Mouse (Mus musculus) heart, embryonic 15.5 days (tissue): Measurements from ENCODE around the gene Bcas1. TPM values are rescaled to one million over a fixed set of nuclear protein-coding genes. Genes with fewer than 3 reads are reported as not detected.

ENCODE experiments used
- ATAC-seq: fragments of 200-750 bp; cut with Nextera tagmentation; replicated peaks from 2 replicates; pipeline ENCODE4 v1.8.0; 2017; ENCODE audit warnings: low read depth, moderate TSS enrichment; ENCODE audit not compliant: insufficient number of reproducible peaks, insufficient read depth, low FRiP score
- H3K27ac ChIP-seq: fragments of 300-500 bp; sonication (generic); 2 replicates; pipeline ENCODE4 v1.5.1; 2015; ENCODE audit warnings: mild to moderate bottlenecking, inconsistent platforms
- H3K27me3 ChIP-seq: fragments of 300-500 bp; sonication (generic); 2 replicates; pipeline ENCODE4 v1.6.1; 2015; ENCODE audit warnings: inconsistent platforms
- H3K36me3 ChIP-seq: fragments of 300-500 bp; sonication (generic); 2 replicates; pipeline ENCODE4 v1.6.1; 2015; ENCODE audit warnings: mild to moderate bottlenecking, inconsistent platforms
- H3K4me1 ChIP-seq: fragments of 300-500 bp; sonication (generic); replicated peaks from 2 replicates; pipeline ENCODE4 v1.6.1; 2015; ENCODE audit warnings: inconsistent platforms
- H3K4me2 ChIP-seq: fragments of 300-500 bp; sonication (generic); 2 replicates; pipeline ENCODE4 v1.6.1; 2015; ENCODE audit warnings: inconsistent platforms, mild to moderate bottlenecking, moderate library complexity
- H3K4me3 ChIP-seq: fragments of 300-500 bp; sonication (generic); 2 replicates; pipeline ENCODE4 v1.5.1; 2015; ENCODE audit warnings: mild to moderate bottlenecking, inconsistent platforms
- H3K9ac ChIP-seq: fragments of 300-500 bp; sonication (generic); 2 replicates; pipeline ENCODE4 v1.6.1; 2015; ENCODE audit warnings: mild to moderate bottlenecking, inconsistent platforms
- H3K9me3 ChIP-seq: fragments of 300-500 bp; sonication (generic); replicated peaks from 2 replicates; pipeline ENCODE4 v1.6.1; 2016; ENCODE audit warnings: inconsistent platforms
- WGBS: fragments of 180-500 bp; shearing (Covaris S2); methylation state at CpG from one replicate; pipeline ENCODE4 v1.1.7; 2015; ENCODE audit warnings: mixed read lengths; 5-methylcytosine and 5-hydroxymethylcytosine counted together
- polyA plus RNA-seq: library from polyadenylated mRNA; unstranded; fragments of >200 nt; fragmentation: Nextera tagmentation; extraction: Ambion mirVana; gene quantifications from 2 replicates; pipeline ENCODE4 v1.2.1, GENCODE M21; 2015

Bcas1 gene
- polyA plus RNA-seq, 1 experiment from 2014 or later: 0.82 TPM

- no peaks in the 10 kb centered on the region for H3K36me3 ChIP-seq
- ATAC-seq: no peak
- WGBS: 55% methylated on average over 5 of the region's 5 CpGs
- no peaks in the 10 kb centered on the region for H3K9me3 ChIP-seq
- H3K4me2 ChIP-seq: no peak overlapping the region
- H3K9ac ChIP-seq: no peak overlapping the region
- no peak overlapping the region for H3K4me3 ChIP-seq
- H3K27me3 ChIP-seq: no peaks in the 10 kb centered on the region
- no peak overlapping the region for H3K27ac ChIP-seq
- H3K4me1 ChIP-seq: no peaks in the 10 kb centered on the region
Measured at GRCm38 (mm10) chr2:170388320-170388719, 39.3 kb downstream of the Bcas1 start.

- no peak overlapping the region for H3K9ac ChIP-seq
- no peak for ATAC-seq
- no peaks in the 10 kb centered on the region for H3K9me3 ChIP-seq
- no peak overlapping the region for H3K4me2 ChIP-seq
- H3K27me3 ChIP-seq: no peaks in the 10 kb centered on the region
- H3K27ac ChIP-seq: no peak overlapping the region
- H3K4me1 ChIP-seq: no peaks in the 10 kb centered on the region
- 88% methylated on average over 1 of the region's 1 CpGs for WGBS
- H3K4me3 ChIP-seq: no peak overlapping the region
- no peaks in the 10 kb centered on the region for H3K36me3 ChIP-seq
Measured at GRCm38 (mm10) chr2:170385556-170385955, 42.1 kb downstream of the Bcas1 start.

- Histone ChIP-seq H3K36me3 (no peaks in the 10 kb centered on the region), H3K9me3 (no peaks in the 10 kb centered on the region), H3K9ac (no peak overlapping the region), H3K4me3 (no peak overlapping the region), H3K27me3 (no peaks in the 10 kb centered on the region), H3K4me1 (no peaks in the 10 kb centered on the region), H3K27ac (no peak overlapping the region), H3K4me2 (no peak overlapping the region)
- WGBS: 85% methylated on average over 1 of the region's 1 CpGs
- no peak for ATAC-seq
Measured at GRCm38 (mm10) chr2:170384770-170385169, 42.9 kb downstream of the Bcas1 start.

- H3K4me3 ChIP-seq: no peak overlapping the region
- H3K27me3 ChIP-seq: no peaks in the 10 kb centered on the region
- 88% methylated on average over 10 of the region's 10 CpGs for WGBS
- no peak for ATAC-seq
- no peak overlapping the region for H3K27ac ChIP-seq
- no peak overlapping the region for H3K4me2 ChIP-seq
- no peaks in the 10 kb centered on the region for H3K36me3 ChIP-seq
- peaks cover 8% of the 10 kb centered on the region; the same call in 1 of the 2 replicates for H3K4me1 ChIP-seq
- no peak overlapping the region for H3K9ac ChIP-seq
- H3K9me3 ChIP-seq: no peaks in the 10 kb centered on the region
Measured at GRCm38 (mm10) chr2:170373391-170373790, 54.3 kb downstream of the Bcas1 start.

GRCm38 (mm10) chr2:170365676-170366075 lies 62.0 kb downstream of the Bcas1 start:
- ATAC-seq: no peak
- no peak overlapping the region for H3K9ac ChIP-seq
- peak overlapping the region; percentile 76; the same call in 1 of the 2 replicates for H3K27ac ChIP-seq
- H3K27me3 ChIP-seq: no peaks in the 10 kb centered on the region
- 82% methylated on average over 2 of the region's 2 CpGs for WGBS
- H3K4me1 ChIP-seq: peaks cover 14% of the 10 kb centered on the region
- no peaks in the 10 kb centered on the region for H3K36me3 ChIP-seq
- H3K4me2 ChIP-seq: no peak overlapping the region
- no peak overlapping the region for H3K4me3 ChIP-seq
- no peaks in the 10 kb centered on the region for H3K9me3 ChIP-seq

- peak overlapping the region; percentile 76 for H3K27ac ChIP-seq
- peak; percentile 76 for ATAC-seq
- no peaks in the 10 kb centered on the region for H3K9me3 ChIP-seq
- no peak overlapping the region for H3K9ac ChIP-seq
- H3K4me1 ChIP-seq: peaks cover 14% of the 10 kb centered on the region
- H3K36me3 ChIP-seq: no peaks in the 10 kb centered on the region
- no peak overlapping the region for H3K4me3 ChIP-seq
- no peak overlapping the region for H3K4me2 ChIP-seq
- no peaks in the 10 kb centered on the region for H3K27me3 ChIP-seq
- WGBS: 21% methylated on average over 3 of the region's 3 CpGs
Measured at GRCm38 (mm10) chr2:170365271-170365670, 62.4 kb downstream of the Bcas1 start.

GRCm38 (mm10) chr2:170356667-170357374 lies 70.8 kb downstream of the Bcas1 start:
- no peak overlapping the region for H3K9ac ChIP-seq
- no peak; the same call in 1 of the 2 replicates for ATAC-seq
- H3K36me3 ChIP-seq: no peaks in the 10 kb centered on the region
- H3K4me2 ChIP-seq: 0 out of 2 replicates have a peak overlapping the region, but pooled peaks have one; percentile 17
- no peaks in the 10 kb centered on the region for H3K27me3 ChIP-seq
- H3K4me1 ChIP-seq: no peaks in the 10 kb centered on the region; the same call in 1 of the 2 replicates
- no peak overlapping the region for H3K27ac ChIP-seq
- WGBS: 46% methylated on average over 16 of the region's 16 CpGs
- no peak overlapping the region for H3K4me3 ChIP-seq
- H3K9me3 ChIP-seq: no peaks in the 10 kb centered on the region

GRCm38 (mm10) chr2:170354963-170355367 lies 72.7 kb downstream of the Bcas1 start:
- peaks cover 8% of the 10 kb centered on the region for H3K4me1 ChIP-seq
- WGBS: 12% methylated on average over 10 of the region's 10 CpGs
- H3K4me2 ChIP-seq: peak overlapping the region; percentile 44
- H3K27me3 ChIP-seq: no peaks in the 10 kb centered on the region
- H3K4me3 ChIP-seq: no peak overlapping the region
- H3K36me3 ChIP-seq: no peaks in the 10 kb centered on the region
- no peak for ATAC-seq
- H3K9me3 ChIP-seq: no peaks in the 10 kb centered on the region
- no peak overlapping the region for H3K27ac ChIP-seq
- H3K9ac ChIP-seq: no peak overlapping the region

GRCm38 (mm10) chr2:170352273-170352672 lies 75.4 kb downstream of the Bcas1 start:
- WGBS: 89% methylated on average over 4 of the region's 4 CpGs
- Histone ChIP-seq H3K4me2 (no peak overlapping the region), H3K36me3 (no peaks in the 10 kb centered on the region), H3K4me1 (peaks cover 16% of the 10 kb centered on the region), H3K9me3 (no peaks in the 10 kb centered on the region), H3K27ac (no peak overlapping the region), H3K4me3 (no peak overlapping the region), H3K27me3 (no peaks in the 10 kb centered on the region), H3K9ac (no peak overlapping the region)
- no peak for ATAC-seq

GRCm38 (mm10) chr2:170351847-170352246 lies 75.8 kb downstream of the Bcas1 start:
- H3K4me3 ChIP-seq: no peak overlapping the region
- no peak overlapping the region for H3K9ac ChIP-seq
- H3K4me2 ChIP-seq: no peak overlapping the region
- H3K27ac ChIP-seq: no peak overlapping the region
- H3K4me1 ChIP-seq: peaks cover 17% of the 10 kb centered on the region
- H3K9me3 ChIP-seq: no peaks in the 10 kb centered on the region
- no peaks in the 10 kb centered on the region for H3K36me3 ChIP-seq
- H3K27me3 ChIP-seq: no peaks in the 10 kb centered on the region
- WGBS: 84% methylated on average over 6 of the region's 6 CpGs
- no peak for ATAC-seq

GRCm38 (mm10) chr2:170349784-170350183 lies 77.9 kb downstream of the Bcas1 start:
- Histone ChIP-seq H3K36me3 (no peaks in the 10 kb centered on the region), H3K27ac (no peak overlapping the region), H3K27me3 (no peaks in the 10 kb centered on the region), H3K9me3 (no peaks in the 10 kb centered on the region), H3K4me1 (peaks cover 35% of the 10 kb centered on the region), H3K4me2 (no peak overlapping the region), H3K4me3 (no peak overlapping the region), H3K9ac (no peak overlapping the region)
- 62% methylated on average over 5 of the region's 5 CpGs for WGBS
- no peak for ATAC-seq

- H3K27me3 ChIP-seq: no peaks in the 10 kb centered on the region
Measured at GRCm38 (mm10) chr2:170349096-170349495, 78.5 kb downstream of the Bcas1 start.

More at GRCm38 (mm10) chr2:170349096-170349495, 78.5 kb downstream of the Bcas1 start:
- Histone ChIP-seq H3K4me3 (no peak overlapping the region), H3K9me3 (no peaks in the 10 kb centered on the region), H3K9ac (no peak overlapping the region), H3K4me1 (peaks cover 39% of the 10 kb centered on the region), H3K36me3 (no peaks in the 10 kb centered on the region), H3K4me2 (no peak overlapping the region), H3K27ac (no peak overlapping the region)
- no peak for ATAC-seq
- 78% methylated on average over 19 of the region's 19 CpGs for WGBS
